Mouse (Mus musculus): Measurements from ENCODE around the gene 1700013G24Rik.
A peak's percentile ranks its signal among the peaks of the same experiment; 100 is the strongest.

The 1700013G24Rik gene

DNA sequence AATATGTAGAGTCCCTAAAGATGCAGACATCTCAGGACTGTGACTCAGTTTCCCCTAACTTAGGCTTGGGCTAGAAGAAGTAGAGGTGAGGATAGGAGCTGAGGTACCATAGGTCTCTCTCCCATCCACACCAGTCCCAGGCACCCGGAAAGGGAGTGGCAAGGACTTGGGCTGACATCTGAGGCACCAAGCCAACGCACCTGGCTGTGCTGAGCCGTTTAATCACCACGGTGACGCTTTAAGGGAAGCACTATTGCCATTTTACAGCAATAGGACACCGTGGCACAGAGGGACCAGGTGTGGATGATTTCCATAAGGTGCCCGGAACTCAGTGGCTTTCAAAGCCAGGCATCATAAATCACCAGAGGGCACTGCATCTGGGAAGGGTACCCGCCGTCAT, 5.2 kb downstream of the 1700013G24Rik start:
- DNase-seq: no peak

DNA sequence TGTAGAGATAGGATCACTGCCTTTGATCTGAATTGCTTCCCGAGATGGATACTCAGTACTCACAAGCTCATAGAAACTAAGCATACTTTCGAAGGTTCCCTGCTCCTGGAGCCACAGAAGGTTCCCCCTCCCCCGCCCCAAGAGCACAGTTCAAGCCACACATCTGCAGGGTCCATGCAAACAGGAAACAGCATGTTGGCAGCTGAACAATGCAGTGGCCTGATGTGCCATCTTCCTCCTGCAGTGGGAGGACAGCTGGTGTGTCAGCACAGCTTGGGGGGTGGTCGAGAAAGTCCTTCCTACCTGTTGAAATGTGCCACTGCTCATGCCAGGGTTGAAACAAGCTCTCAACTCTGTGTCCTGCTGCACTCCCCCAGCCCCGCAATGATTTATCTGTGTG, 5.8 kb downstream of the 1700013G24Rik start:
- DNase-seq: no peak

DNA sequence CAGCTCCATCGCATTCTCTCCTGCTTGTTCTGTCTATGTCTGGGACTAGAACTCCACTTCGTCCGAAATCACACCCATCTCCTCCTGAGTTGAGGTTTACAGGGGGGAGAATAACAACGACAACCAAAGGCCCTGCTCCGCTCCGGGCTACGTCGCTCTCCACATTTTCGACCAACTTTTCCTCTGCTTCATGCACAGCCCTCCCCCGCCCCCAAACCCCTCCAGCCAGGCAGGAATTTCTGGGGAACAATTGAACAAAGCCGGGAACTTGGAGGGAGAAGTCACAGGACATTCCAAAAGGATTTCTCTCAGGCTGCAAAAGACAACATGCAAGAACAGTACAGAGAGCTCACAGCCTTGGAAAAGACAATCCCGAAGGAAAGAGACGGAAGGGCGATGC, 7.6 kb downstream of the 1700013G24Rik start:
- no peak for DNase-seq

DNA sequence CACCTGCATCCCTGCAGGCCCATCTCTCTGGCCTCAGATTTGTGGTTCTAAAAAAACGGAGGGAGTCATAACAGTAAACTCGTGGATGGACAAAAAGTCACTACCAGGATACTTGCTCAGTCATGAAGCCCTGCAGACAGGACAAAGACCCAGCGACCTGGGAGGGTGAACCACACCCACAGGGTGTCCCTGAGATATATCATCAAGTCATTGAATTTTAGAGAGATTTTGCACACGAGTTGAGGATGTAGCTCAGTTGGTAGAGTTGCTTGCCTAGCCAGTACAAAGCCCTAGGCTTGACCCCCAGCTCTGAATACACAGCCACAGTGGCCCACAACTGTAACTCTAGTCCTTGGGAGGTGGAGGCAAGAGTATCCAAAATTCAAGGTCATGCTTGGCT, 8.1 kb downstream of the 1700013G24Rik start:
- no peak for DNase-seq

DNA sequence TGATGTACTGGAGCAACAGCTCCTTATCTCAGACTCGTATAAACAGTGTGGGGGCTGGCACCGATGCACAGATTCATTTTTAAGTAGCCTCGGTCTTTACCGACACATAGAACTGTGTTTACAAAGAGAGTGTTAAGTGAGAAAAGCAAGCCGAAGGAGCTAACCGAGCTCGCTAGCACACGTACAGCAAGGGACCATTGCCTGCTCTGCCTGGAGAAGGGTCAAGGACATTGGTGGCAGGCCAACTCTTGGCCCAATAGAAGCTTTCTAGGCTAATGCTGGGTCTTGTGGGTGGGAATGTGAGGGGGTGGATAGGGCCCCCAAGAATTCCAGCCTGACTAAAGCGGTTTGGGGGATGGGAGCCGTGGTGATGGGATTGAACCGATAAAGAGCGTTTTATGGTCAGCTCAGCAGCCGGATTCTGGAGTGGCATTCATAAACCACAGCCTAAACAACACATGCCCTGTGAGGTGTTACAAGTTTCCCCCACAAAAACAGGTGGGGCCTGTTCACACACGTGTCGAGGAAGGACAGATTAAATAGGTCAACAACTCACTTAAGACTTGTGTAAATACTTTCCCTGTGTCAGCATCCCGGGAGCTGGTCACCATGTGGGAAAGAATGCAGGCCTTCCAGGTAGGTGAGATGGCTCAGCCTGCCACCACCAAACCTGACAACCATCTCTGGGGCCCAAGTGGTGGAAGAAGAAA, 9.1 kb downstream of the 1700013G24Rik start:
- peak; percentile 83 for DNase-seq

DNA sequence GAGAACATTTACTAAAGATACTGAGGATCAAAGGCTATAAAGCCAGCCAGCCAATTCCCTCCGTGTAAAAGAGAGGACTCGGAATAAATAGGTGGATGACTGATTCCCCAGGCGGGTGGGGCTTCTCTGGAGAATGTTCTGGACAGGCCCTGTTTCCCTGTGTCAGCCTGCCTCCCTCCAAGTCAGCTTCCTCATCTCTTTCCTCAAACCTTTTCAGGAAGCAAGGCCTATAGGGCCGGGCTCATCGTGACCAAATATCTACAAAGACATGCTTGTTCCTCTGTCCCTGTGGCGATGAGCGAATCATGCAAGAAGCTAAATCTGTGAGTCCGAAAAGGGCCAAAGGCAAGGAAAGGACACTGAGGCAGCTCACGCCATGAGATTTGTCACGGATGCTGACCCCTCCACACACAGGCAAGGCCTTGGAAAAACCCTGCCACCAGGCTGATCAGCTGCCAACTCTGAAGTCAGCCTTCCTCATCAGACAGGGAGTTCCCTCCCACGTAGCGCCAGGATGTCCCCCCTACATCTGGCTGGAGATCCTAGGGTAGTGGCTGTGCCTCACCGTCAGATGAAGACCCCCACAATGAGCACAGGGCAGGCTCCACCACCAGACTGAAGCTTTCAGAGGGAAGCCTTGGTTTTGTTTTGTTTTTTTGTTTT, 12.2 kb downstream of the 1700013G24Rik start:
- peak; percentile 48 for DNase-seq

DNA sequence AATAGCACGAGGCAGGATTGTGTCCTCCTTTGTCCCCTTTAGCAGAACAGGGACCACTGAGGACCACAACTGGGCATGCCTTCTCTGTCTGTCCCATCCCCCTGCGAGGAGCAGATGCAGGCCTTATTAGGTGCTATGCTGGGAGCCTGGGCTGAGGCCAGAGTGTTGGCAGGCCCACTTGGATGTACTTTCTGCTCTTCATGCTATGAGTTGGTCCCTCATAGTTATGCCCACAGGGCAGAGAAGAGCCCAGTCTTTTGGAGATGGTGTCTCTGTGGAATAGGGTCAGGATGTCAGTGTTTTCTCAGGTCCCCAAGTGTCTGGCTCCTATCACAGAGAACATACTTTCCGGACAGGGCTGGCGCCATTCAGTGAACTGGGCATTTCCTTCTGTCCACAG, 13.9 kb downstream of the 1700013G24Rik start:
- DNase-seq: no peak

DNA sequence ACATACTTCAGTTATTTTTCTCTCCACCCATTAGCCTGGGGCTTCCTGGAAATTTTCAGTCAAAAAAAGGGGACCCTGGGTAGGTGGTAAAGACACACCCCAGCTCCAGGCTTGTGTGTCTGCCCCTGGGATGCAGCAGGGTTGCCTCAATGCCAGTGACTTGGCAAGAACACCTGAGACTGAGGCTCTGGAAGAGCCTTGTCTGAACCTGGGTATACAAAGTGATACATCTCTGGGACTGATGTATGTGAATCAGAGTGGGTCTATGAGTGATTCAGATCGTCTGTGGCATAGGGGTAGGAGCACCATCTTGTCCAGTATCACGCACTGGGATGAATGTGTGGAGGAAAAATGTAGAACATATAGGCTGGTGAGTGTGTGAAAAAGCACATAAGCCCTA, 14.4 kb downstream of the 1700013G24Rik start:
- no peak for DNase-seq

DNA sequence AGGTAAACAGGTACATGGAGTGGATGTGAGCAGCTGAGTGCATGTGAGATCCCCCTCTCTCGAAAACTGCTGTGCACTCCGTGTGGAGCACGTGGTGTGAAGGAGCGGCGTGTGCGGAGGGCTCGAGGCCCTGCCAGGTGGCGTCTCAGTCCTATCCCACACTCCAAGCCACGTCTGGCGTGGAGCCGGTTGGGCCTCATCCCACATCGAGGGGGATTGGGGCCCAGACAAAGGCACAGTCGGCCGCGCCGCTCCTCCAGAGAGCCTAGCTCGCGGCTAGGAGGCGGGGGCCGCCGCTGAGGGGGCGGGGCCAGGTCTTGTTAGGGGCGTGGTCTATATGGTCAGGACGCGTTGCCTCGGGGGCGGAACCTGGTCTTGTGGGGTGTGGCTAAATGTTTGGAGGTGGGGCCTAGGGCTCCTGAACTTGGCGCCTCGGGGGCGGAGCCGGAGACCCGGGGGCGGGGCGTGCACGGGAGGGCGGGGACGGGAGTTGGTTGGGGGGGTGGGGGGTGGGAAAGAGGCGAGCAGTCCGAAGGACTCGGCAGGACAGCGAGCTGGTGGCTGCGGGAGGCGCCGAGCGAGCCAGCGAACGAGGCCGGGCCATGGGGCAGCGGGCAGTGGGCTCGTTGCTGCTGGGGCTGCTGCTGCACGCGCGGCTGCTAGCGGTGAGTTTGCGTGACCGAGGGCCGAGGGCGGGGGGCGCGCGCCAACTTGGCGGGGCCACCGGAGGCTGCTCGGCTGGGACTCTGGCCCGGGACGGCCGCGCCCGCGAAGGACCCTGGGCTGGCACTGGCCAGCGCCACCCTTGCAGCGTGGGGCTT, 15.4 kb downstream of the 1700013G24Rik start, which contains the start of gene Hspg2:
Gene Hspg2 (plus strand): TSS at position 510 of the 821 bp plus-strand sequence.
- peak; percentile 98 for DNase-seq

DNA sequence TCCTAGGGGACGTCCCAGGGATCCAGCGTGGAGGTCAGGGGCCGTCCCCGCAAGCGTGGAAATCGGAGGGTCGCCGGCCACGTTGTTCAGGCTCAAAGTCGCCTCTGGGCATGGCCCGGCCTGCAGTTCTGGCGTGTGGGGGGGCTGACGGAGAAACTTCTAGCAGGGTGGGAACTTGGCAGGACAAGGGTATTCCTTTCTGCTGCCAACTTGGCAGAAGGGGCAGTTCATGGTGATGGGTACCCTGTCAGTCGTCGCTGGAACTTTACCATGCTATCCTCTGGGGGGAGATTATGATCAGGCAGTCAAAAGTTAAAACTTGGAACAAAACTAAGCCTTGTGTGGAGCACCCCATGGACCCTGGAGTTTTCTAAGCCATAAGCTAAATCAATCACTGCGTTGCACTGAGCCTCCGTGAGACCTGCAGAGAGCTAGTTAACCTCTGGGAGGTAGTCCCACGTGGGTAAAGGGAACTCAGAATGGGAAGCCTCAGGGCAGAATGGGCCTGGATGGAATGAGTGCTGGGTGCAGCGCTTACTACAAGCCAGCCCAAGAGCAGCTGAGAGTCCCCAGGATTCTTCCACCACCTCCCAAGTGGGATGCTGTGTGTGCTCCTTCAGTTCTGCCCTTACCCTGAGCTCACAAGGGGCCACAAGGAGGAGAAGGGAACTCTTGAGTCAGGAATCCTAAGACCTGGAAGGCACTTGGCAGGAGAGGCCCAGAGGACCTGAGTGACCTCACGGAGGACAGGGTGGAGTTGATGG, 16.2 kb downstream of the 1700013G24Rik start:
- peak; percentile 54 for DNase-seq

DNA sequence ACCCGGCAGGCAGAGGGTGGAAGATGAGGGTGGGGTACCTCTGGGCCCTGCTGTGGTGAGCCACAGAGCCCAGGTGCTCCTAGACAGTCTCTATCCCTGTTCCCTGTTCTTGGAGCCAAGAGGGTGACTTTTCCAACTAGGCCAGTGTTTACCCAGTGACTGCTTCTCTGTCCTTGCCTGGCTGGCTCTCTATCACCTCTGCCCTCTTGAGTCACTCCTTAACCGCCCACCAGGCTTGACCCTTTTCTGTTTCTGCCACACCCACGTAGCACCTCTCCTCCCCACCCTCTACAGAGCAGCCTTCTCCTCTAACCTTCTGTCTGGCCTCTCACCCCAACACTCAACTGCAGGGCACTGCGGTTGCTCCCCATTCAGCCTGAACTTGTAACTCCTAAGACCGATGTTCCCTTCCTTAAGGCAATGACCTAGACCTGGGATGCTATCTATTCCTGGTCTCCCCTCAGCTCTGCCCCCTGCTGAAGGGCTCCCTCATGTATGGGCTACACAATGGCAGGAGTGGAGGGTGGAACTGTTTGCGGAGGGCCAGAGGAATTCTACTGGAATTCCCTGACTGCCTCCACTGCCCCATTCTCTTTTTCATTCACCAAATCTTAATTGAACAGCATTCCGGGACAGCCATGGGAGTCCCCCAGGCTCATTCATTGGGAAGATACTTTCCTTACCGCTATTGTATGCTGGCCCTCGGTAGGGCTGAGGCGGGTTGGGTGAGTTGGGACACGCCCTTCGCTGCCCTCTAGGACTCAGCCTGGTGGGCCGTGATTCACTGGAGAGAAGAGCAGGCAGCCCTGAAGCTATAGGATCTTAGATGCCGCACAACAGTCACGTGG, 17.0 kb downstream of the 1700013G24Rik start:
- DNase-seq: no peak

DNA sequence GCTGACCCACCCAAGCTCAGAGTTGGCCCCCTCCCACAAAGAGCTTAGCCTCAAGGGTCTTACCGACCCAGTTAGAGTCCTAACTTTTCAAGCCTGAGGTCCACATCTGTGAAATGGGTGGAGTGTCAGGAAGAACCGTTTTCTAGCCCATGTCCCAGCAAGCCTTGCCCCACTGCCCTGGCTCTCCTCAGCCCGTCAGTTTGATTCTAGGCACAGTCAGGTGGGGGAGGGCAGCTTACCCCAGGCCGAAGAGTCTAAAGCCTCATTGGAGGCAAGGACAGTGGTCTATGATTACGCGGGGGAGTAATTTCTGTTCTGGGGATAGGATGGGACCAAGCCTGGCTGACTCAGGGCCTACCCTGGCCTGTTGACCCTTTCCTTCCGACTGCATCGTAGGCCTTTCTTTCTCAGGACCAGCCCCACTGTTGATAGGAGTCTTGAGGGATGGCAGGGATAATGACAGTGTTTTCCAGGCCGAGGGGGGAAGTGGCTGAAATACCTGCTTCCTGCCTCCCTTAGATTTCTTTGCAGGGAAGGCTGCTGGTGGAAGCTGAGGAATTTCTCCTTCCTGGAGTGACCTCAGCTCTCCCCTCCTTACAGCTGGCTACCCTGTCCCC, 17.7 kb downstream of the 1700013G24Rik start:
- DNase-seq: no peak

DNA sequence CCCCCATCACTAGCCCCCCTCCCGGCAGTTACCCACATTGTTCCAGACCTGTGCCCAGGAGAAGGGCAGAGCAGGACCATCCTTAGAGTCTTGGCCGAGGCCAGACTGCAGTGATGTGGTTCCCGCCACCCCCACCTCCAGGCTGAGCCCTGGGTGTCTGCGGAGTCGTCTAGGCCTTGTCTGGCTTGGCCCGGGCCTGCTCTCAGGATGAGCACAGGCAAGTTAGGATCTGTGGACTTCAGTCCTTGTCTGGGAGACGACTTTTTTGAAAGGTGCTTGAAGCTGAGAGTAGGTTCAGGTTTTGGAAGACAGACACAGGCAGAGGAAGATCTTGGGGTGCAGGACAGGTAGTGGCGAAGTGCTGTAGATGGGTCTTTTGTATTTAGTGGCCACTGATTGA, 18.2 kb downstream of the 1700013G24Rik start:
- DNase-seq: no peak

DNA sequence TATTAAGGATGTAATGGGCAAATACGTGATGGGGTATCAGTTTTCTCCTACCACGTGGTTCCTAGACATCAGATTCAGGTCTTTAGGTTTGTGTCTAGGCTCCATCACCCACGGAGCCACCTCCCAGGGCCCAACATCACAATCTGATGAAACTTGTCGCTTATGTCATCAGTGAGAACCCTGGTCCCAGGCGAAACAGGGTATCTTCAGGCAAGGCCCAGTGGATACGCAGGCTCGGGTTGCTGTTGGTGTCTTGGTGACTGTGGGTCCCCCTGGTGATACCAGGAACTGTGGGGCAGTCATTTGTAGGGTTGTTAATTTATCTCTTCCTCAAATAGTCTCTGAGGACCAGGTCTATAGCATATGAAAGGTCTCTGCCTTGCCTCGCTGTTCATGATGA, 20.2 kb downstream of the 1700013G24Rik start:
- DNase-seq: no peak

DNA sequence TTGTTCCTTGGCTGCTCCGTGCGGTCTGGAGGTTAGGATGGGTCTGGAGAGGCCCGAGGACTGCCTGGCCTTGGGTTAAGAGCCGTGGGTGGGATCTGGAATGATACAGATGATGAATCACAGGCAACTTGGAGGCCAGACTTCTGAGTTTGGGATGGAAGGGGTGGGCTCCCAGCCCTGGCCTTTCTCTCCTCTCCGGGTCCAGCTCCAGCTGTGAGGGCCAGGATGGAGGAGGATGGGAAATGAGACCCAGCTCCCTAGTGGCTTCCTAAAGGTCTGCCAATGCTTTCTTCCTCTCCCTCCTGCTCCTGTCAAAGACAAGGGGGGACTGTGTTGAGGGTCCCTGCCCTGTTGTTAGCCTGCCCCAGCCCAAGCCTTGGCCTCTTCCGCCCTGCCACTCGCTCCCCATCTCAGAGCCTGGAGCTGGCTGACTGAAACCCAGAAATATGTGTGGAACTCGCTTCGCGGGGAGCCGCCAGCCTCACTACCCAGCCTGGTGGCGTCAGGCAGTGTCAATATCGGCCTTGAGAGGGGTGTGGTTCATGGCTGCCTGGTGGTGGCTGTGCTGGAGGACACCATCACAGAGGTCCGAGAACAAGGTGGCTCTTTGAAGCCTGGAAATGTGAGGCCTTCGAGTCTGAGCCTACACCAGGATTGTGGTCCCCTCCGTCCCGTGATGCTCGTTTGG, 20.8 kb downstream of the 1700013G24Rik start:
- peak; percentile 56 for DNase-seq

DNA sequence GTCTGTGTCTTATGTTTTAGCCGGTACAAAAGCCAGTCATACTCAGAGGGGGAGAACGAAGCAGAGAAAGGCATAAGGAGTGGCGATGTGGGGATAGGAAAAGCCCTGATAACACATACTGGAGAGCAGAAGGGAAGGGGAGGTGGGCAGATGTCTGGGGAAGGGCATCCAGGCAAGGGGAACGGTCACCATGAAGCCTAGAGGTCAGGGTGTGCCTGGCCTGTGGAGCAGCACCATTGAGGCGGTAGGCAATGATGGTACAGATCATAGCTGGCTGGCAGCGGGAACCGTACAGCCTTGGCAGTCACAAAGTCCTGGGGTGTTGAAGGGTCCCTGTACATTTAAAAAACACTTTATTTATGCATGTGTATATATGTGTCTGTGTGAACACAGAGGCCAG, 21.6 kb downstream of the 1700013G24Rik start:
- no peak for DNase-seq

DNA sequence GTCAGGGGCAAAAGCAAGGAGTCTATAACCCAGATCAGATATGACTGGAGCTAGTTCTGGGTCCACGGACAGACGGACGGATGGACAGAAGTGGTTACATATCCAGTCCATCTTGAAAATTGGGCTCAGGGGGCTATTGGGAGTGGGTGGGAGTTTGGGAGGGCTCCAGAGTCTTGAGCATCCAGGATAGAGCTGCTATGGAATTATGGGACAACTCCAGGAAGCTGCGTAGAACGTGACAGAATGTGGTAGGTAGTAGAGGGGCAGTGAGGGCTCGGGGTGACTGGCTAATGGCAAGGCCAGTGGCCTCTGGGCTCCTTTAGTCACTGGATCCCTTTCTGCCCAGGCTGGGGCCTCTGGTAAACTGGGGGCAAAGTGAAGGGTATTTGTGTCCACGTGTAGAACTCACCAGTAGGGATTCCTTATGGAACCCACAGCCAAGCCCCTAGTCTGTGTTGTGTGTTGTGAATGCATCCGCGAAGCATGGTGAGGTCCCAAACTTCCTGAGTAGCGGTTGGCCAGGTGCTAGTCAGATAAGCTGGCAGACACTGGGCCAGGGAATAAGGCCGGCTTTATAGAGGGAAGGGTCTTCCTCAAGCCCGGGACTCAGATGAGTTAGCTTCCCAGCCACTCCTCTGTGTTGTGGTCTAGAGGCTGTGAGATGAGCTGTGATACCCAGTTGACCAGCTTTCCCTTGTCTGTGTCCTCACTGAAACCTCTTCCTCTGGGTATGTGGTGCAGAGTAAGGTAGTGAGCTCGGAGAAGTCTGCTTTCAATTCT, 22.4 kb downstream of the 1700013G24Rik start:
- no peak for DNase-seq

DNA sequence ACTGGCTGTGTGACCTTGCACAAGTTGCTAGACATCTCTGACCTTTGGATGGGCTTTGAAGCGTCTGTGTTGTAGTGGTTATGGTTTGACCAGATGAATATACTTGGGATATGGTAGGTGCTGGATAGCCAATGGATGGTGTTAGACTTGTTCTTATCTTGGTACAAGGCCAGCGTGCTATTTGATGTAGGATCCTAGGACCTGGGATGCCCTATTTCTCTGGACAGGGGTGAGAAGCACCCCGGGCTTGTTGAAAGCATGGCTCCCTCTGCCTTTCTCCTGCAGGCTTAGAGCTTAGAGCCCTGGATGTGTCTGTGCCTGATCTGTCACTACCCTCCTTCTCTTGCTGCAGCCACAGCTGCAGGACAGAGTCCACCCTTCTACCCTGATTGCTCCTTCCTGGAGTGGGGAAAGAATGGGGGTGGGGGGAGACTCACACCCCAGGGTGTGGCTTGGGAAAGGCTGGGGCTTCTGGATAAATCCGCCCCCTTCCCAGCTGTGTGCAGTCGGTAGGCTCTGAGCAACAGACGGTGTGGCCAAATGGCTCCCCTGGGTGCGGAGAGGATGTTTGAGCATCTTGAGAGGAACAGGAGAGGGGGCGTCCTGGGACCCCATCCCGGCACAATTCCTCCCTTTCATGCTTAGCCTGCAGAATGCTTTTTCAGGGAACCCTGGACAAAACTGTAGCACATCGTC, 23.1 kb downstream of the 1700013G24Rik start:
- peak; percentile 80 for DNase-seq

DNA sequence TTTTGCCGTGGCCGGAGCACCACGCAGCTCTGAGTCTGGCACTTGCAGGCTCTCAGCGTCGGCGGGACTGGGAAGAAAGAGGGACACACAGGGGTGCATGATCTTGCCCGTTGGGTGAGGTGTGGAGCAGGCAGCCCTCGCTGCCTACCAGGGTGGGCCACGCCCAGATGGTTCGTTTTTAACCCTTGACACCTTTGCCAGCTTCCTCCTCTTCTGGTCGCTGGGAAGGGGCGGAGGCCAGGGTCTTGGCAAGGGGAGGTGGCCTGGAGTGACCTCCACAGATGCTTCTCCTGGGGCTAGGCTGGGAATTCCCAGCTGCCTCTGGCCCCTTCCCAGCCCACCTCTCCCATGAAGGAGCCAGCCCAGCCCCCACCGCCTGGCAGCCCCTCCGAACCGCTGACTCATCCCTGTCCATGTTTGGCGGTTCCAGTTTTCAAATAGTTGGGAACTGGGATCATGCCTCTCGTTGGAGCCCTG, 23.7 kb downstream of the 1700013G24Rik start:
- DNase-seq: peak; percentile 71
